Mouse (Mus musculus): ENCODE measurements around the gene Rab1a.
"Not testable (repeated sequence)": the region's sequence is repeated elsewhere in the genome, so short reads cannot be mapped to it uniquely, and the experiment has no call there.

The Rab1a gene

DNA sequence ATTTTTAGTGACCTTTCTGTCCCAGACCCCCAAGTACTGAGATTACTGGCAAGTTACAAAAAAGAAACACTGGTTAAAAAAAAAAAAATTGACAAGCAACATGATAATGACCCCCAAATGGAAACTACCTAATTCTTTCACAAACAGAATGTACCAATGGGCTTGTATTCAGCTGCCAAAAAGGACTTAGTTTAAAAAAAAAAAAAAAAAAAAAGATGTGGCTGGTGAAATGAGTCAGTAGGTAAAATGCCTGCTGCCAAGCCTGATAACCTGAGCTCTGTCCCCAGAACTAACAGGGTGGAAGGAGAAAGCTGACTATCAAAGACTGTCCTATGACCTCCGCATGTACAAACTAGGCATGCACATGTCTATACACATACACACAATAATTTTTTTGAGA, 16.0 kb downstream of the Rab1a start:
- DNase-seq (ENCODE audit: low read depth, low spot score) = no peak

DNA sequence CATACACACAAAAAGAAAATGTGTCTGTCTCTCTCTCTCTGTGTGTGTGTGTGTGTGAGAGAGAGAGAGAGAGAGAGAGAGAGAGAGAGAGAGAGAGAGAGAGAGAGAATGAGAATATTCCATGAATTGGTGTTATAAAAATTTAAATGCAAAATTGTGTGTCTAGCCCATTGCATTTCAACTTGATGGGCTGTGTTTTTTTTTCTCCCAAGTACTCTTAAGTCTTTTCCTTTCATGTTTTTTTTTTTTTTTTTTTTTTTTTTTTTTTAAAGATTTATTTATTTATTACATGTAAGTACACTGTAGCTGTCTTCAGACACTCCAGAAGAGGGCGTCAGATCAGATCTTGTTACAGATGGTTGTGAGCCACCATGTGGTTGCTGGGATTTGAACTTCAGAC, 20.4 kb downstream of the Rab1a start:
- not testable (repeated sequence) for DNase-seq (ENCODE audit: low read depth, low spot score)

DNA sequence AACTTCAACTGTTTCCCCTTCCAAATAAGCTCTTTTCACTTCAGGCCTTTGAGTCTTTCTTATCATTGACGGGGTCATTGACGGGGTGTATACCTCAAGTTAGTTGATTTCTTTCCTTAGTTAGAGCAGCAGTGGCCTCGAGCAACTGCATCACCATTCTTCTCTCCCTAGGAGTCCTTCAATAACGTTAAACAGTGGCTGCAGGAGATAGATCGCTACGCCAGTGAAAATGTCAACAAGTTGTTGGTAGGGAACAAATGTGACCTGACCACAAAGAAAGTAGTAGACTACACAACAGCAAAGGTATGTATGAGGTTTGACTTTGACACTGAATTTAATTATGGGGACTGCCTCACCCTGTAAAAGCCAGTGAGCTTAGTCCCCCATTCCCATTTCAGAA, 23.0 kb downstream of the Rab1a start:
- DNase-seq (ENCODE audit: low read depth, low spot score) = no peak

DNA sequence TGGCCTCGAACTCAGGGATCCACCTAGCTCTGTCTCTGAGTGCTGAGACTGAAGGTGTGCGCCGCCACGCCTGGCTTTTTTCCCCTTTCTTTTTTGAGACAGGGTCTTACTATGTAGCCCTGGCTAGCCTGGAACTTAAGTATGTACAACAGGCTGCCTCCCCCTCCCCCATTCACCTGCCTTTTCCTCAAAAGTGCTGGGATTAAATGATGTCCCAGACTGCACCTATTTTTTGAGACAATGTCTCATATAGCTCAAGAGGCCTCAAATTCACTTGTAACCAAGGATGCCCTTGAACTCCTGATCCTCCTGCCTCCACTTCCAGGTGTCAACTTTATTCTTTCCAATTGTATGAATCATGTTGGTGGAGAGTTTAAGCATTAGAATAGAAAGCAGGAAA, 24.7 kb downstream of the Rab1a start:
- DNase-seq (ENCODE audit: low read depth, low spot score) = no peak

DNA sequence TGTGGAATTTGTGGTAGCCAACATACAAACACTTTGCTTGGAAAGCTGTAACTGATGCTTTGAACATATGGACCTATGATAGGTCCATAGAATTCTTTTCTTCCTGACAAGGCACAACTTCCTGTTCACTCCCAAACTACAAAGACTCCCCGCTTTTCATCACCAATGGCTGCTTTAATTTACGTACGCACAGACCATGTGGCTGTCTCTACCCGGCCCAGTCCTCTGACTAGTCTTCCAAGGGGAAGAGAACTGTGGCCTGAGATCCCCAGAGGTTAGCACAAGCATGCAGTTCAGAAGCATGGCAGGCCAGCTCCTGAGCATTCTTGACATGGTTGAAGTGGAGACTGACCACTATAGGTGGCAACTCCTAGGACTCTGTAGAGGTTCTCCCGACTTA, 27.4 kb downstream of the Rab1a start:
- DNase-seq (ENCODE audit: low read depth, low spot score) = peak; percentile 45

DNA sequence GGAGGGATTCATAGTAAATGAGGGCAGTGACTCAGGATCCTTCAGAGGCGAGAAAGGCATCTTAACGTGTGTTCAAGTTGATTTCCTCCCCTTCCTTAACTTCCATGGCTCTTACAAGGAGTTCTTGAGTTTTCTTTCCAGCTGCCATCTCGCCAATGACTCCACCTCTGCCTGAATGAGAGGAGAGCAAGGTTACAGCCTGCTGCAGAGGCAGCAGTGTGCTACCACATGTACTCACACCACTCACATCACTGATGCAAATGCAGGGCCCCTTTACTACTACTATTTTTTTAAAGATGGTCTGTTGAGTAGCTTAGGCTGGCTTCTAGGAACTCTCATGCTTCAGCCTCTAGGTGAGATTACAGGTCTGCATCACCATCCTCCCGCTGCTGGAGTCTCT, 28.1 kb downstream of the Rab1a start:
- no peak for DNase-seq (ENCODE audit: low read depth, low spot score)

DNA sequence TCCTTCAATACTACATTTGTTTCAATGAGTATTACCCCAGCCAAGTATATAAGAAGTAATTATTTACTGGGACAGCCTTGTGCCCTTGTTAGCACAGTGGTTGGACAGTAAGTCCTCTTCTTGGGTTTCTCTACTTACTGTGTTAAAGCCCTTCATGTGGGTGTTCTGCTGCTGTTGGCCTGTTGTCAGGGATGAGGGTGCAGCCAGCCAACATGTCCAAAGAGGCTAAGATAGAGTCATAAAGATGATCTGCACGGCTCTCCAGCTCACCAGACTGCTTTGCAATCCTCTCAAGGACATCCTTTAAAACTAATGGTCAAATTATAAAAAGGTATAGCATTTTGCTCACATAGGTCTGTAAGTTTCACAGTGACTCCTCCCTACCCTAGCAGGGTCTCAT, 29.1 kb downstream of the Rab1a start:
- DNase-seq (ENCODE audit: low read depth, low spot score) = peak; percentile 30

DNA sequence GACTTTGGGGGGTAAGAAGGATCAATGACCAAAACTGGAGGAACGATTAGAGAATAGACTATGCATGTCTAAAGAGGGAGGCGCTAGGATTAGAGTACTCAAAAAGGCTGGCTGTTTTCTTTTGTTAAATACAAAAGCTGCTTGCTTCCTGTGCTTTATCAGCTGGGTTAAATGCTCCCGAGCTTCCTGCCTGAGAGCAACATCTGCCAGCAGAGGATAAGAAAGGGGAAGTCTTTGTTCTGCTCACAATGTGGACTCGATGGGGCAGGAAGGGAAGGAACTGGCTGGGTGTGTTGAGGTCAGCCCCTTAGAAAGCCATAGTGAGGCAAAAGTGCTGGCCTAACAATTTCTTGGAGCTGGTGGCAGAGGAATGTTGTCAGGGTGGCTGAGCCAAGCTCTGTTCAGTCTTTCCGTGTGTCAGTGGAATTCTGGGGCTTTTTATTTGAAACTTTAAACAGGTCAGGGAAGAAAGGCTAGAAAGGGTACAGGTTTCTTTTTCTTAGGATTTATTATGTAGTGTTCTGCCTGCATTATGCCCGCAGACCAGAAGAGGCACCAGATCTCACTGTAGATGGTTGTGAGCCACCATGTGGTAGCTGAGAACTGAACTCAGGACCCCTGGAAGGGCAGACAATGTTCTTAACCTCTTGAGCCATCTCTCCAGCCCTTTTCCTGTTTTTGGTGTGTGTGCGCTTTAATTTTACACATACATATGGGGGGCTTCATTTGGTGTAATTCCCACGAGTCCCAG, 30.1 kb downstream of the Rab1a start:
- DNase-seq (ENCODE audit: low read depth, low spot score) = peak; percentile 97

DNA sequence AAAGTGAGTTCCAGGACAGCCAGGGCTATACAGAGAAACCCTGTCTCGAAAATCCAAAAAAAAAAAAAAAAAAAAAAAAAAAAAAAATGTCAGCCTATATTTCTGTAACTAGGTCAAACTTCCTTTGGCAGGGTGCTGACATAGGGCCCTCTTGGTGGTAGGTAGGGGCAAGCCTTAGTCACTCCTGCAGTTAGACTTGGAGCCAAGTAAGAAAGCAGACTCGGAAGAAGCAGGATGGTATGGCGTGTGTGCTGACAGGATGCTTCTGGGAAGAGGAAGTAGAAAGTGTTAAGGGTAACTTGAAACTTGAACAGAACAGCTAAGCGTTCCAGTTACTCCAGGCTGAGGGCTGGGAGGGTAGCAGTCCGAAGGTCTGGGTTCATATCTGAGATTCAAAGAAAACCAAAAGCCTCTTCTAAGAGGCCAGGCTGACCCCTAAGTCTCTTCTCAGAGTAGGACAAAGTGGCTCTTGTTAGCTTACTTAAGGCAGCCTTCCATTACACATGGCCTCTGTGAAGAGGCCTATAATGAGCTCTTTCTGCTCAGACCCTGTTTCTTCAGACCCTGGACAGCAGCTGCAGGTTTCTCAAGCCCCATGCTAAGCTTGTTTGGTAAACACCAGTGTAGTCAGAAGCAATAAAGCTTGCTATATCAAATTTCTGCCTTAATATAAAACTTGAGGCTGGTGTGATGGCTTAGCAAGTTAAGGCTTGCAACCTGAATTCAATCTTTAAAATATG, 31.0 kb downstream of the Rab1a start:
- DNase-seq (ENCODE audit: low read depth, low spot score) = peak; percentile 38

DNA sequence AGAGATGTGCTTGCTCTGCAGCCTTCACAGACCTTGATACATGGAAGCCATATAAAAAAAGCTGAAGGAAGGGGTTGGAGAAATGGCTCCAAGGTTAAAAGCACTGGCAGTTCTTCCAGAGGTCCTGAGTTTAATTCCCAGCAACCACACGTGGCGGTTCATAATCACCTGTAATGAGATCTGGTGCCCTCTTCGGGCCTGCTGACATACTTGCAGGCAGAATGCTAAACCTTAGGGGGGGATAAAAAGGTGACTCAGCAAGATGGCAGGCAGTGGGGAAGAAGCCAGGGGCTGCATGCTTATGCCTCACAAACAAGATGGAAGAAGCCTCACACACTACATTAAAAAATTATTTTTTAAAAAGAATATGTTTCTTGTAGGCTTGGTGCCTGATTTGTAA, 33.0 kb downstream of the Rab1a start:
- peak; percentile 71 for DNase-seq (ENCODE audit: low read depth, low spot score)

DNA sequence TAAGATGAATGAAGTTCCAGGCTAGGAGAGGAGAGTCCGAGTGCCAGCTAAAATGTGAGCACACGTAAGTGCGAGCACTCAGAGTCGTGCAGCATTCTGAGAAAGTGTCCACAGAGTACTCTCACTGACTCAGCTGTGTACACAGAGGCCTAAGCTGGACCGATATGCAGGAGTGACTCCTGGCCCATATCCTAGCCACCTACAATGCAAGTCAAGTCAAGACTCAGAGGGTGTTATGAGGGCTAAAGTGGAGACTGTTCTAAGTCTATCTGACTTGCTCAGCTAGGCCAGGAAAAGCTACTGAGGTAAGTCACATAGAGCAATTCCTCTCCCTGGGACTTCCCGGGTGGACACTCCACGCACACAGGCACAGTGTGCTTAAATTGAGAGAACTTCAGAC, 35.8 kb downstream of the Rab1a start:
- no peak for DNase-seq (ENCODE audit: low read depth, low spot score)

DNA sequence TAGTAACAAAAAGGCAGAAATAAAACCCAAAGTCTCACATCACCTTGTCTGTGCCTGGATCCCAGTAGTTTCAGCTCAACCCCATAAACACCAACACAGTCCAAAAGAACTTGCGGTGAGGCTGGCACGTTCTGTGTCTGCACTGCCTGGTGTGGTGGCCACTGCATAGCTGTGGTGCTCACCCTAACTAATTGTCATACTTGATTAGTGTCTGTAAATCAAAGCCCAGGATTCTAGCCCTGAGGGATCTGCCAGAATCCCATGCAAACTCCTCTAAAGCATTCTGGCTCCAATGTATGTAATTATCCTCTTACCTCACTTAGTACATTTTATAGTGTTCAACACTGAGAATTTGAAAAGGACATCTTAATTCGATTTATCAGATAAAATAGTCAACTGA, 36.7 kb downstream of the Rab1a start:
- no peak for DNase-seq (ENCODE audit: low read depth, low spot score)

DNA sequence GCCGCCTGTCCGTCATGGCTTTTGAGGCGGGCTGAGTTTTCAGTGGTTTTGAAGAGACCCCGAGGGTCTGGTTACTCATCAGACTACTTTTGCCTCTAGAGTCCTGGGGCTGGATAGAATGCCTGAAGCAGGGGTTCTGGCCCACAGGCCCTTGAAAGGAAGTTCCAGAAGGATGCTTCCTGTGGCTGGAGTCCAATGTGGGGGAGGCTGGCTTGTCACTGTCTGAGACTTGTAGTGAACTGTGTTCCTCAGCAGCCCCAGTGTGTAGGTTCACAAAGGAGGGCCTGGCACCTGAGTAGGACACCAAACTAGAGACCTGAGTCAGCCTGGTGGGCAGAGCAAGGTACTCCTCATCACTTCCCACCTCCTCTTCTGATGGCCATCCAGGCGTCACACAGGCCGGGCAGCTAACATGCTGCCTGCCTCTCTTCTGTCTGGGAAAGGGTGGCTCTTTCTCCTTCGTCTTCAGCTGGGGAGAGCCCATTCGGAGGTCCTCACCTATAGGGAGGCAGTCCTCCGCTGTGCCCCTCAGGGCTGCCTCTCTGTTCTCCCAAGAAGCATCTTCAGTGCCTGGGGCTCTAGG, 38.1 kb downstream of the Rab1a start:
- DNase-seq (ENCODE audit: low read depth, low spot score) = no peak

DNA sequence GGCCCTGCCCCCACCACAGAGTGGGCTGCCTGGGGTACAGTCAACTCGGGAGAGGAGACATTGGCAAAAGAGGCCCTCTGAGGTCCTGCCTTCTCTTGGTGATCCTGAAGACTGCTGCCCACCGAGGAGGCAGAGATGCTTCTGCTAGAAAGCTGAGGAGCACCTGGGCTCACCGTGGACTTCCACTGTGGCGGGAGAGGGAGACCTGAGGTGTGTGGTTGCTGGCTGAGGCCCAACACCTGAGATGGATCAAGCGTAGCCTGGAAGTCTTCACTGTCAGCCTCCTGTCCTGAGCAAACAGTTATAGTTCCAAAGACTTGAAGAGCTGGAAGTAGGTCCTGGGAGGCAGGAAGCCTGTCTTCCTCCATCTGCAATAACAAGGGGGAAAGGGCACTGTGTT, 39.1 kb downstream of the Rab1a start:
- DNase-seq (ENCODE audit: low read depth, low spot score) = no peak

DNA sequence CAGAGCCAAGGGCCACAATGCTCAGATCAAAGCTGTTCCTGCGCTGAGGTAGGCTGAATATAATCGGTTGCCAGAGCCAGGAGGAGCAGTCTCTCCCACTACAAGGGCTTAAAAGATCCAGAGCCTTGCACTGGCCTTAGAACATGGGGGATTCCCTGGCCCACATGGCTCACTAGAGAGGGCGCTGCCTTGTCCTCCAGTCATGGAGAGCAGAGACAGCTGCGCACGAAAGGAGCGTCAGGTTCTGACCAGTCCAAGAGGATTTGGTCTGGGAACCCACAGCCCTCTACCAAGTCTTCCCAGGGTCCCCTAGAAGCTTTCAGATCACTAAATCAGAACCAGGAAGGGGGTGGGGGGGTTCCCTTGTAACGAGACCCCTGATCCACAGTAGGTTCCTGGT, 40.1 kb downstream of the Rab1a start:
- DNase-seq (ENCODE audit: low read depth, low spot score) = no peak

DNA sequence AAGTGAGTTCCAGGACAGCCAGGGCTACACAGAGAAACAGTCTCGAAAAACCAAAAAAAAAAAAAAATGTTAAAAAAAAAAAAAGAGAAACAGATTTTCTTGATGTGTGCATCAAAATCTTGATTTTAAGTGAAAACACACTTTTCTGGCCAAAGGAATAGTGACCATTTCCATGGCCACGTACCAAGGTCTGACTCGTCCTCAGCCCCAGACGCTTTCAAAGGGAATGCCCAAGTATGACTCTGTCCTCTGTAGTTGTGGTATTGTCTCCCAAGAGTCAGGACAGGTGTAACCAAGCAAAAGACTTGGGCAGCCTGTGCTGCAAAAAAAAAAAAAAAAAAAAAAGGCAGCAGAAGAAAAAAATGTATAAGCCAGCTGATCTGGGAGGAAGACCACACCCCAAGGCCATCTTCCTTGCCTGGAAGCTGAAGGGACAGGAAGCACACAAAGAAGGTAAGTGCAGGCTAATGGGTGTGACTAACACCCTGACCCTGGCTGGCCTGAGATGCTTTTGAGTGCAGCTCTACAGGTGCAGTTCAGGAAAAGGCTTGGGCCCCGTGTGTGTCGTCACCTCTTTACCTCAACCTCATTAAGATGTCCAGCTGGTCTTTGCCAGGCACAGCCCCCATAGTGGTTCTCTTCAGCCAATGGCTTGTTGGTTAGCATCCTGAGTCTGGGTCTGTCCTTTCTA, 41.3 kb downstream of the Rab1a start:
- DNase-seq (ENCODE audit: low read depth, low spot score) = peak; percentile 36

DNA sequence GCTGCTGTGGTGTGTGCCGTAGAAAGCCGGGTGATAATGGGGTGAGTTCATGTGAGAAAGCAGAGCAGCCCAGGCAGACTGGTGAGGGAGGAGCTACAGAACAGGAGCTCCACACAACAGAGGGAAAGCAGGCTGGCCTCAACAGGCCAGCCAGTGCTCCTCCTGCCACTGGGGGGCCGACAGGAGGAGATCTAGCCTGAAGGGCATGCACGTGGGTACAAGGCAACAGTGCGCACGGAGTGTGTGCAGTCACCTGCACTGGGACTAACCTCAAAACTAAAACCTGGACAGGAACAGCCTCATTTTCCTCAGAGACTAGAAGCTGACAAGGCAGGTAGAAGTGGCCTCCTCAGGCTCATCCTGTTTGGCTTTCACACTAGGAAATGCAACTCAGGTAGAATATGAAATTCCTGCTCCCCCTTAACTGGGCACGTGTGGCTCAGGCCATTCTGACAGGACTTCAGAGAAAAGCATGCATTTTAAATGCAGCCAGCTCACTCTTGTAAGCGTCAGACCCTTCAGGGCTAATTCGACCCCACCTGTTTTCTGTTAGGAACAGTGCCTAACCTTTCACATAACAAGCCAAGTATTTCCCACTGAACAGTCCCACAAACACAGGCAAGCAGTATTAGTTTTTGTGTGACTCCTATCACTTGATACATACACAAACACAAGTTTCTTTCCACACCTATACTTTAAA, 42.1 kb downstream of the Rab1a start:
- peak; percentile 60 for DNase-seq (ENCODE audit: low read depth, low spot score)

DNA sequence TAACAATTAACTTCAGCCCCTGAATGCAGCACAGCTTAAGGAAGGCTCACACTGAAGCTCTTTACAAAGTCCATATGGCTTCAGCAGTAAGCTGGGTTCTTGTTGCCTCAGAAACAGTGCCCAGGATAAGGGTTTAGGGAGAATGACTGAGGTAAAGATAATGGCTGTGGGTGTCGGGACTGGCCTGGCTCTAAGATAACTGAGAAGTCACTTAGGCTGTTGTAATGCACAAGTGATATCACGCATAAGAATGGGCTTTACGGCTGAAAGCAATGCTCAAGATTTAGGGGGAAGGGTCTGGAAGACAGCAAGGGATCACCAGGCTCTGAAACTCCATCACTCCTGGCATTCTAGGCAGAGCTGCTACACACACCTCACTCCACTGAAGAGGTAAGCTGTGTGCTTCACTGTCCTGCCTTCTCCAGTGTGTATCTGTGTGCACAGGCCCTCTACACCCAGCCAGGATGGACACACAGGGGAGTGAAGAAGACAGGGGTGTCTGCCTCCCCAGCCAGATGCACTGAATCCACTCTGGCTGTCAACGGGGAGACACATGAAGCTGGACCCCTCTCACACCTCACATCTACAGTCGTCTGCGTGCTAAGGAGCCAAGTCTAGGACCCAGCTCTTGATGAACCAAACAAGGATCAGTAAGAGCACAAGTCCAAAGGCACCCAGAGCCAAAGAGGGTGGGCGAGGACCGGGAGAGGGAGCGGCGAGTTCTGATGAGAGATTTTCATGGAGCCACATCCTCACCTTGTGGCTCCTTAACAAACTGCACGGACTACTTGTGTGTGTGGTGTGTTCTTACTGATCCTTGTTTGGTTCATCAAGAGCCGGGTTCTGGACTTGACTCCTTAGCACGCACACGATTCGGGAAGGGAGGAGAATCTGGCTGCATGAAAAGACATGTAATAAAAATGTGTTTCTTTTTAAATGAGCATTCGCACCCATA, 43.4 kb downstream of the Rab1a start:
- DNase-seq (ENCODE audit: low read depth, low spot score) = peak; percentile 80

DNA sequence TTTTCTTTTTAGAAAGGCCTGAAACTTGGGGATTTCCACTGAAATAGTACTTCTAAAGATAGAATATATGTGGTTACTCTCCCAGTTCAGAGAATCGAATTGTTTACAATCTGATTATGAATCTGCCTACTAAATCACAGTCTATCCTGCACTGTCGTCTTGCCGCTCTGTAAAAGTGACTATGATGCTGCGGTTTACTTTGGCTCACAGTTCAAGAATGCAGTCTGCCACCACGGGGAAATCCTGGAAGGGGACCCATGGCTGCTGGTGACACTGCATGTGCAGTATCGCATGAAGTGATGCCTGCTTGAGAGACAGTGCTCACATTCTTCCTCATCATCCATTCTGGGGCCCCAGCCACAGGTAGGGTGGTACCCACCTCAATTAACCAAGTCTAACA, 44.1 kb downstream of the Rab1a start:
- no peak for DNase-seq (ENCODE audit: low read depth, low spot score)

DNA sequence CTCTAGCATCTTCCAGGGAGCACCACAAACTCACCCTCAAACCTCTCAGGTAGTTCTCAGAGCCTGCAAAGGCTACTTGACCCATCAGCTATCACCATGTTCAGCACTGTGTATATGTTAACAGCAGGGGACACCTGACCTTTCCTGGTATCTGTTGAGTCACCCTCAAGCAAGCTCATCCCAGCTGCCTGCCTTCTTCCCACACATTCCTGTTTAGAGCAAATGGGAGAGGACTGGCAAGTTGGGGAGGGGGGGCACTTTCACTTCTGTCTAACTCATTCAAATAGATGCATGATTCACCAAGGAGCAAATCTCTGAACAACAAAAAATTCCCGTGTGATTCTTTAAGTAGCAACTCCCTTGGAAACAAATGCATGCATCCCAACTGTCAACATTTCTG, 45.4 kb downstream of the Rab1a start:
- DNase-seq (ENCODE audit: low read depth, low spot score) = no peak

Data from ZHBTc4 (cell line).